Mouse (Mus musculus): Measurements from ENCODE around the gene Setdb1. TPM values are rescaled to one million over a fixed set of nuclear protein-coding genes. Genes with fewer than 3 reads are reported as not detected.

Gene Setdb1
- polyA plus RNA-seq, 1 experiment from 2014 or later = 53.0 TPM

GRCm38 (mm10) chr3:95315844-95316550 lies 41.0 kb downstream of the Setdb1 start:
- H3K4me2 ChIP-seq (replicated peaks) = peak overlapping the region; percentile 87
- peaks cover 33% of the 10 kb centered on the region for H3K4me1 ChIP-seq
- H3K9ac ChIP-seq = peak overlapping the region; percentile 99
- no peaks in the 10 kb centered on the region for H3K9me3 ChIP-seq
- no peak; the same call in 1 of the 2 replicates for ATAC-seq (ENCODE audit: low FRiP score, low read depth)
- WGBS = 13% methylated on average over 9 of the region's 9 CpGs
- H3K36me3 ChIP-seq = peaks cover 23% of the 10 kb centered on the region
- H3K27me3 ChIP-seq = no peaks in the 10 kb centered on the region
- peak overlapping the region; percentile 94 for H3K27ac ChIP-seq
- H3K4me3 ChIP-seq = peak overlapping the region; percentile 82

- under 1% methylated on average over 69 of the region's 71 CpGs for WGBS
- ATAC-seq (ENCODE audit: low FRiP score, low read depth) = peak; percentile 93
- H3K4me1 ChIP-seq = peaks cover 33% of the 10 kb centered on the region
- peak overlapping the region; percentile 94 for H3K27ac ChIP-seq
- H3K36me3 ChIP-seq = peaks cover 15% of the 10 kb centered on the region
- no peaks in the 10 kb centered on the region for H3K9me3 ChIP-seq
- no peaks in the 10 kb centered on the region for H3K27me3 ChIP-seq
- peak overlapping the region; percentile 87 for H3K4me2 ChIP-seq (replicated peaks)
- H3K4me3 ChIP-seq = peak overlapping the region; percentile 82
- peak overlapping the region; percentile 99 for H3K9ac ChIP-seq
These were observed 41.7 kb downstream of the Setdb1 start for GRCm38 (mm10) chr3:95315094-95315843.

GRCm38 (mm10) chr3:95314486-95315093 lies 42.4 kb downstream of the Setdb1 start, which contains the start of gene Cers2:
TSS of gene Cers2 (plus strand) at chr3:95314791.
- WGBS = 3% methylated on average over 27 of the region's 27 CpGs
- peak within 1 kb of the TSS; percentile 82 for H3K4me3 ChIP-seq
- peak within 1 kb of the TSS; percentile 99 for H3K9ac ChIP-seq
- peaks cover 9% of the 10 kb centered on the region; the same call in 1 of the 2 replicates for H3K36me3 ChIP-seq
- H3K27ac ChIP-seq = peak within 1 kb of the TSS; percentile 94
- no peaks in the 10 kb centered on the region for H3K9me3 ChIP-seq
- H3K4me1 ChIP-seq = peaks cover 33% of the 10 kb centered on the region
- peak within 1 kb of the TSS; percentile 87 for H3K4me2 ChIP-seq (replicated peaks)
- ATAC-seq (ENCODE audit: low FRiP score, low read depth) = peak; percentile 17; the same call in 1 of the 2 replicates
- no peaks in the 10 kb centered on the region for H3K27me3 ChIP-seq

- 72% methylated on average over 6 of the region's 6 CpGs for WGBS
- Histone ChIP-seq H3K27ac (no peak overlapping the region), H3K9me3 (no peaks in the 10 kb centered on the region), H3K27me3 (no peaks in the 10 kb centered on the region), H3K36me3 (peaks cover 7% of the 10 kb centered on the region; the same call in 1 of the 2 replicates), H3K9ac (no peak overlapping the region), H3K4me1 (peaks cover 31% of the 10 kb centered on the region), H3K4me3 (peak overlapping the region; percentile 82; the same call in 1 of the 2 replicates), H3K4me2 (replicated peaks) (peak overlapping the region; percentile 87)
- no peak for ATAC-seq (ENCODE audit: low FRiP score, low read depth)
These were observed 42.9 kb downstream of the Setdb1 start for GRCm38 (mm10) chr3:95314075-95314474.

- H3K27ac ChIP-seq = no peak overlapping the region
- no peak overlapping the region for H3K9ac ChIP-seq
- no peak overlapping the region for H3K4me3 ChIP-seq
- no peak overlapping the region for H3K4me2 ChIP-seq (replicated peaks)
- H3K27me3 ChIP-seq = no peaks in the 10 kb centered on the region
- H3K9me3 ChIP-seq = no peaks in the 10 kb centered on the region
- peaks cover 25% of the 10 kb centered on the region for H3K4me1 ChIP-seq
- WGBS = 35% methylated on average over 7 of the region's 7 CpGs
- H3K36me3 ChIP-seq = 0 out of 2 replicates have a peak, but pooled peaks cover 1% of the 10 kb centered on the region
- ATAC-seq (ENCODE audit: low FRiP score, low read depth) = no peak
These were observed 43.5 kb downstream of the Setdb1 start for GRCm38 (mm10) chr3:95313476-95313875.

GRCm38 (mm10) chr3:95312623-95313022 lies 44.4 kb downstream of the Setdb1 start:
- H3K4me2 ChIP-seq (replicated peaks) = no peak overlapping the region
- no peaks in the 10 kb centered on the region for H3K36me3 ChIP-seq
- no peaks in the 10 kb centered on the region for H3K27me3 ChIP-seq
- H3K27ac ChIP-seq = no peak overlapping the region
- no peaks in the 10 kb centered on the region for H3K9me3 ChIP-seq
- WGBS = 79% methylated on average over 6 of the region's 6 CpGs
- no peak overlapping the region for H3K4me3 ChIP-seq
- peaks cover 18% of the 10 kb centered on the region for H3K4me1 ChIP-seq
- H3K9ac ChIP-seq = 0 out of 2 replicates have a peak overlapping the region, but pooled peaks have one; percentile 1
- no peak for ATAC-seq (ENCODE audit: low FRiP score, low read depth)

- Histone ChIP-seq H3K4me1 (peaks cover 6% of the 10 kb centered on the region), H3K9me3 (no peaks in the 10 kb centered on the region), H3K27me3 (no peaks in the 10 kb centered on the region), H3K27ac (no peak overlapping the region), H3K4me2 (replicated peaks) (no peak overlapping the region), H3K36me3 (no peaks in the 10 kb centered on the region), H3K4me3 (no peak overlapping the region), H3K9ac (no peak overlapping the region)
- no peak for ATAC-seq (ENCODE audit: low FRiP score, low read depth)
- WGBS = 65% methylated on average over 9 of the region's 9 CpGs
These were observed 45.8 kb downstream of the Setdb1 start for GRCm38 (mm10) chr3:95310968-95311882.

- Histone ChIP-seq H3K4me2 (replicated peaks) (no peak overlapping the region), H3K36me3 (no peaks in the 10 kb centered on the region), H3K4me1 (no peaks in the 10 kb centered on the region), H3K27ac (no peak overlapping the region), H3K9ac (no peak overlapping the region), H3K9me3 (no peaks in the 10 kb centered on the region), H3K27me3 (no peaks in the 10 kb centered on the region), H3K4me3 (no peak overlapping the region)
- WGBS = 69% methylated on average over 3 of the region's 3 CpGs
- no peak for ATAC-seq (ENCODE audit: low FRiP score, low read depth)
These were observed 46.5 kb downstream of the Setdb1 start for GRCm38 (mm10) chr3:95310496-95310895.

- Histone ChIP-seq H3K9ac (no peak within 1 kb of the TSS), H3K4me1 (no peaks in the 10 kb centered on the region), H3K9me3 (no peaks in the 10 kb centered on the region), H3K4me2 (replicated peaks) (no peak within 1 kb of the TSS), H3K36me3 (no peaks in the 10 kb centered on the region), H3K27ac (no peak within 1 kb of the TSS), H3K4me3 (no peak within 1 kb of the TSS), H3K27me3 (no peaks in the 10 kb centered on the region)
- WGBS = 61% methylated on average over 7 of the region's 7 CpGs
- ATAC-seq (ENCODE audit: low FRiP score, low read depth) = 0 out of 2 replicates have a peak, but pooled peaks have one; percentile 46
These were observed 49.9 kb downstream of the Setdb1 start, which contains the start of gene Anxa9 for GRCm38 (mm10) chr3:95307100-95307499. TSS of gene Anxa9 (minus strand) at chr3:95307176.

GRCm38 (mm10) chr3:95306244-95306643 lies 50.8 kb downstream of the Setdb1 start:
- no peak overlapping the region for H3K9ac ChIP-seq
- no peak overlapping the region for H3K4me3 ChIP-seq
- H3K9me3 ChIP-seq = no peaks in the 10 kb centered on the region
- ATAC-seq (ENCODE audit: low FRiP score, low read depth) = no peak
- no peaks in the 10 kb centered on the region for H3K36me3 ChIP-seq
- no peak overlapping the region for H3K4me2 ChIP-seq (replicated peaks)
- 75% methylated on average over 4 of the region's 4 CpGs for WGBS
- no peak overlapping the region for H3K27ac ChIP-seq
- no peaks in the 10 kb centered on the region for H3K27me3 ChIP-seq
- no peaks in the 10 kb centered on the region for H3K4me1 ChIP-seq

GRCm38 (mm10) chr3:95301204-95301796 lies 55.7 kb downstream of the Setdb1 start:
- Histone ChIP-seq H3K9ac (no peak overlapping the region), H3K9me3 (no peaks in the 10 kb centered on the region), H3K27ac (no peak overlapping the region), H3K4me2 (replicated peaks) (no peak overlapping the region), H3K4me1 (peaks cover 2% of the 10 kb centered on the region; the same call in 1 of the 2 replicates), H3K36me3 (peaks cover 16% of the 10 kb centered on the region), H3K27me3 (no peaks in the 10 kb centered on the region), H3K4me3 (no peak overlapping the region)
- WGBS = 81% methylated on average over 3 of the region's 3 CpGs
- ATAC-seq (ENCODE audit: low FRiP score, low read depth) = no peak

Data from limb, embryonic 13.5 days (tissue).